ENCODE assay signal across 8 mouse cellular contexts in the genomic region with DNA sequence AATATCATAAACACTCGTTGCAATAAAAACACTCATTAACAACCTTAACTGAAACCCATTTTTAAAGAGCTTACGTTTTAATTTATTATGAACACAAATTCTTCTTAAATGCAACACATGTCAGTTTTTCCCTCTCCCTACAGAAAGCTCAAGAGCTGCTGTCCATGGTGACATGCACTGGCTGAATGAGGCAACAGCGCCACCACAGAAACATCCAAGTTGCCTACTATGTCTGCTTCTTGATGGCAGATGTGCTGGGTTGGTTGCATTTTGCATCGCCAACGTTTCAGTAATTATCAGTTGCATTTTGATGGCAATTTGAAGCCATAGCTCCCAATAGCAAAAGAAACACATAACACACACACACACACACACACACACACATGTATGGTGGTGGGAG. TPM values are rescaled to one million over a fixed set of nuclear protein-coding genes. Genes with fewer than 3 reads are reported as not detected.
DNase-seq lines count a peak whose midpoint lies in the region; ATAC-seq lines count a peak whose summit lies in the region.

No protein-coding gene starts in this region.

- H3K27ac ChIP-seq in embryonic facial prominence, embryonic 10.5 days (replicated peaks): no peak overlapping the region
- H3K27ac ChIP-seq in hindbrain, embryonic 15.5 days (replicated peaks): peak overlapping the region; percentile 82; the same call in 1 of the 2 replicates
- H3K27ac ChIP-seq in midbrain, embryonic 16.5 days (ENCODE audit: low read length): peak overlapping the region; percentile 50; the same call in 1 of the 2 replicates

- DNase-seq in lung, postnatal 10 days: peak; percentile 6
- DNase-seq in lung, postnatal 25 days (ENCODE audit: low spot score): no peak
- DNase-seq in embryonic facial prominence, embryonic 10.5 days (ENCODE audit: low spot score): peak; percentile 62
- DNase-seq in ovary, postnatal 14 days (ENCODE audit: low spot score): no peak
- no peak for DNase-seq in thymus, postnatal 25 days
- no peak for DNase-seq in spleen, postnatal 14 days (ENCODE audit: low spot score in 2 of 2)

- no peaks in the 10 kb centered on the region for H3K9me3 ChIP-seq in embryonic facial prominence, embryonic 10.5 days
- no peaks in the 10 kb centered on the region for H3K9me3 ChIP-seq in hindbrain, embryonic 15.5 days
- H3K9me3 ChIP-seq in midbrain, embryonic 16.5 days (replicated peaks; ENCODE audit: control insufficient read depth, low read length, poor library complexity, severe bottlenecking): no peaks in the 10 kb centered on the region

- H3K36me3 ChIP-seq in embryonic facial prominence, embryonic 10.5 days (replicated peaks): no peaks in the 10 kb centered on the region
- H3K36me3 ChIP-seq in hindbrain, embryonic 15.5 days: no peaks in the 10 kb centered on the region
- no peaks in the 10 kb centered on the region for H3K36me3 ChIP-seq in midbrain, embryonic 16.5 days (ENCODE audit: control insufficient read depth, insufficient read depth, low read length)

- H3K4me1 ChIP-seq in embryonic facial prominence, embryonic 10.5 days: peaks cover 20% of the 10 kb centered on the region
- peaks cover 18% of the 10 kb centered on the region for H3K4me1 ChIP-seq in hindbrain, embryonic 15.5 days (replicated peaks)
- peaks cover 9% of the 10 kb centered on the region for H3K4me1 ChIP-seq in midbrain, embryonic 16.5 days (ENCODE audit: control insufficient read depth, insufficient read depth, low read length)

- ATAC-seq in hindbrain, embryonic 15.5 days (ENCODE audit: low FRiP score, low read depth): no peak
- no peak for ATAC-seq in midbrain, embryonic 16.5 days

- 12% methylated on average over 5 of the region's 5 CpGs for WGBS in embryonic facial prominence, embryonic 10.5 days
- WGBS in hindbrain, embryonic 15.5 days: 9% methylated on average over 5 of the region's 5 CpGs
- WGBS in midbrain, embryonic 16.5 days: 9% methylated on average over 5 of the region's 5 CpGs

- H3K27me3 ChIP-seq in embryonic facial prominence, embryonic 10.5 days (replicated peaks; ENCODE audit: low read depth, poor library complexity, severe bottlenecking): peaks cover 32% of the 10 kb centered on the region
- H3K27me3 ChIP-seq in hindbrain, embryonic 15.5 days: no peaks in the 10 kb centered on the region; the same call in 1 of the 2 replicates
- no peaks in the 10 kb centered on the region for H3K27me3 ChIP-seq in midbrain, embryonic 16.5 days (ENCODE audit: control insufficient read depth, insufficient read depth, low read depth, low read length)

- peak overlapping the region; percentile 37 for H3K9ac ChIP-seq in hindbrain, embryonic 15.5 days
- peak overlapping the region; percentile 28; the same call in 1 of the 2 replicates for H3K9ac ChIP-seq in midbrain, embryonic 16.5 days (ENCODE audit: low read depth, low read length)

- H3K4me3 ChIP-seq in embryonic facial prominence, embryonic 10.5 days: peak overlapping the region; percentile 79
- peak overlapping the region; percentile 60 for H3K4me3 ChIP-seq in hindbrain, embryonic 15.5 days
- peak overlapping the region; percentile 83 for H3K4me3 ChIP-seq in midbrain, embryonic 16.5 days (ENCODE audit: low read depth, low read length)

- peak overlapping the region; percentile 89 for H3K4me2 ChIP-seq in hindbrain, embryonic 15.5 days
- H3K4me2 ChIP-seq in midbrain, embryonic 16.5 days (ENCODE audit: low read length): peak overlapping the region; percentile 79

RNA-seq across cellular contexts. Expression of a gene that starts 2.4 kb away (rescaled TPM):
- polyA plus RNA-seq in embryonic facial prominence, embryonic 10.5 days (2016; fragmentation: Nextera tagmentation; extraction: Ambion mirVana): 20.2 and 25.5 TPM in 2 replicates
- polyA plus RNA-seq in hindbrain, embryonic 15.5 days (2015; fragmentation: Nextera tagmentation; extraction: Ambion mirVana): 169 and 176 TPM in 2 replicates
- 198 and 209 TPM in 2 replicates for polyA plus RNA-seq in midbrain, embryonic 16.5 days (2015; fragmentation: Nextera tagmentation; extraction: Ambion mirVana)

Comparison
In these comparisons a context has a peak if more than half of its experiments do, and no peak if none do; other contexts are left out.
1. DNase-seq: peak in lung, postnatal 10 days (single experiment) and embryonic facial prominence, embryonic 10.5 days (single experiment); none in lung, postnatal 25 days (single experiment), ovary, postnatal 14 days (single experiment), thymus, postnatal 25 days (single experiment) and spleen, postnatal 14 days (0 of 2).
2. Peak in every context shown above with its lines, with median percentiles within 50 percentile points of each other: H3K4me3 ChIP-seq.